In the genomic region with DNA sequence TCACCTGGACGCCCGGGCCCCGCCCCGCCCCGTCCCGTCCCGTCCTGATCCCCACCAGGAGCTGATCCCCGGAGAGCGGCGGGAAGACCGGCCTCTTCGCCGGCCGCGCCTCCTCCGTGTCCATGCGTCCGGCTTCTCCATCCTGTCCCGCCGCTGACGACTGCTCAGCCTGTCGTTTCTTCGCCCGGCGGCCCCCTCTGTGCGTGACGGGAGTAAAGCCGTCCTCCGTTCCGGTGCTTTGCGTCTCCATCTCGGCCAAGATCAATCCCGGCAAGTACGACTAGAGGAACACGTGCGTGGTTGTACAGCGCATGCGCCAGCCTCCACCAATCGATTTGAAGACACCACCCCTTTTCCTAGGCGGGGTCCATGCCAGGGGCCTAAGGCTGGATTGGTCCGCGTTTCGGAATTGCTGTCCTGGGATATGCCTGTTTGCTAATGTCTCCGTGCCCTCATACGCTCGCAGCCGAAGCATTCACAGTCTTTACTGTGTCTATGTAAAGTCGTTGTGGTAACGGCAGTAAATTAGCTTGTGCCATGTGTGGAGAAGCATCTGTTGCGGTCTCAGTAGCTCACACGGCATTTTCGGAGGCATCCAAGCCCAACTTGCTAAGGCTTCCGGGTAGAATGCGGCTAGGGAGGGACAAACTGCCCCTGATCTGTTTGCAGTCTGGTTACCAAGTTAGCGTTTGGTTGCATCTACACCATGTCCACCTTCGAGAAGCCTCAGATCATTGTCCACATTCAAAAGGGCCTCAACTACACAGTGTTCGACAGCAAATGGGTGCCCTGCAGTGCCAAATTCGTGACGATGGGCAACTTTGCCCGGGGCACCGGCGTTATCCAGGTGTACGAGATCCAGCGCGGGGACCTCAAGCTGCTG, we compare ENCODE assay signal across 8 mouse cellular contexts. TPM values are rescaled to one million over a fixed set of nuclear protein-coding genes. Genes with fewer than 3 reads are reported as not detected.
A peak's percentile ranks its signal among the peaks of the same experiment; 100 is the strongest.
DNase-seq lines count a peak whose midpoint lies in the region; ATAC-seq and TF ChIP-seq lines count a peak whose summit lies in the region.

A gene (minus strand): TSS at position 311 of the 883 bp plus-strand sequence.

- peak; percentile 56; the same call in 1 of the 2 replicates for TF ChIP-seq POLR2A in lung, adult 2 months (IDR thresholded peaks at IDR 0.05; ENCODE audit: borderline replicate concordance, extremely low read depth, low read depth, low read length)

- peak; percentile 96 for DNase-seq in ES-E14 (ENCODE audit: low read depth, low spot score)
- DNase-seq in cerebellum, adult 11-12 months = peak; percentile 97
- DNase-seq in heart, postnatal 25 days (ENCODE audit: low spot score) = peak; percentile 94
- peak; percentile 94 to 98 for DNase-seq in layer of hippocampus, adult 18-20 months (ENCODE audit: low spot score in 2 of 2)
- DNase-seq in lung, adult 2 months = peak; percentile 95
- peak; percentile 92 to 96 for DNase-seq in thymus, adult 18-20 months

- in situ Hi-C loops in ES-E14 (cut with MboI; ENCODE audit: low sequenced_read_pairs in 2 of 2, unreplicated experiment in 2 of 2) = no loop called here

- H3K27ac ChIP-seq in ES-E14 (ENCODE audit: insufficient read depth, low read depth, low read length, poor library complexity, severe bottlenecking) = peak within 1 kb of the TSS; percentile 79
- H3K27ac ChIP-seq in forebrain, embryonic 15.5 days (replicated peaks) = peak within 1 kb of the TSS; percentile 92

- no peaks in the 10 kb centered on the region for H3K9me3 ChIP-seq in ES-E14 (ENCODE audit: control insufficient read depth, insufficient read depth, low read depth, low read length)
- H3K9me3 ChIP-seq in forebrain, embryonic 15.5 days = no peaks in the 10 kb centered on the region

- H3K4me3 ChIP-seq in ES-E14 (ENCODE audit: insufficient read depth in 1 of 2, low read depth in 1 of 2, low read length in 2 of 2, poor library complexity in 1 of 2, severe bottlenecking in 1 of 2) = peak within 1 kb of the TSS; percentile 76 to 93
- peak within 1 kb of the TSS; percentile 96 for H3K4me3 ChIP-seq in forebrain, embryonic 15.5 days
- peak within 1 kb of the TSS; percentile 80 for H3K4me3 ChIP-seq in lung, adult 2 months (replicated peaks; ENCODE audit: extremely low read depth, low read depth, low read length)

- peak within 1 kb of the TSS; percentile 99 for H3K9ac ChIP-seq in ES-E14 (ENCODE audit: insufficient read depth, low read depth, low read length, poor library complexity, severe bottlenecking)
- peak within 1 kb of the TSS; percentile 84 for H3K9ac ChIP-seq in forebrain, embryonic 15.5 days (replicated peaks)

- peak; percentile 99 for ATAC-seq in forebrain, embryonic 15.5 days (replicated peaks)
- peak; percentile 97 for ATAC-seq in neutrophil, adult 5-6 weeks (ENCODE audit: extremely low read depth, insufficient number of reproducible peaks, low FRiP score, poor library complexity, severe bottlenecking)

- intact Hi-C loops in heart, postnatal 25 days (cut with DNase I) = loop anchor here (2.0 to 10.0 kb wide), 4 partner anchors 45 to 259 kb away; a partner anchor contains a TSS

- 0 out of 4 replicates have a peak, but pooled peaks cover 0 to 1% of the 10 kb centered on the region in 2 experiments for H3K4me1 ChIP-seq in ES-E14 (ENCODE audit: control insufficient read depth in 2 of 2, insufficient read depth in 2 of 2, low read length in 2 of 2, poor library complexity in 1 of 2)
- peaks cover 25% of the 10 kb centered on the region for H3K4me1 ChIP-seq in forebrain, embryonic 15.5 days
- peaks cover 4% of the 10 kb centered on the region; the same call in 1 of the 2 replicates for H3K4me1 ChIP-seq in lung, adult 2 months (ENCODE audit: control insufficient read depth, insufficient read depth, low read length)

- H3K36me3 ChIP-seq in ES-E14 (ENCODE audit: control insufficient read depth, insufficient read depth, low read length, poor library complexity, severe bottlenecking) = peaks cover 13% of the 10 kb centered on the region
- peaks cover 10% of the 10 kb centered on the region for H3K36me3 ChIP-seq in forebrain, embryonic 15.5 days

- TF ChIP-seq CTCF in lung, adult 2 months (IDR thresholded peaks at IDR 0.05; ENCODE audit: insufficient read depth, low read length) = no peak

- no peaks in the 10 kb centered on the region for H3K27me3 ChIP-seq in forebrain, embryonic 15.5 days

- H3K4me2 ChIP-seq in forebrain, embryonic 15.5 days (replicated peaks) = peak within 1 kb of the TSS; percentile 83

- under 1% methylated on average over 65 of the region's 65 CpGs for WGBS in forebrain, embryonic 15.5 days
- WGBS in lung, adult 2 months = under 1% methylated on average over 65 of the region's 65 CpGs

TF ChIP-seq in ES-E14, 5 proteins besides CTCF, POLR2A, EP300 and RAD21:
- TF ChIP-seq ZNF384 (IDR thresholded peaks at IDR 0.05; ENCODE audit: low read depth, low read length) (no peak), CHD2 (IDR thresholded peaks at IDR 0.05; ENCODE audit: low read depth, low read length) (0 out of 2 replicates have a peak, but pooled peaks have one; percentile 19), ZC3H11A (IDR thresholded peaks at IDR 0.05; ENCODE audit: borderline replicate concordance, low read depth, low read length) (no peak), MAFK (IDR thresholded peaks at IDR 0.05; ENCODE audit: insufficient read depth, low read depth, low read length) (no peak), HCFC1 (IDR thresholded peaks at IDR 0.05; ENCODE audit: borderline replicate concordance, insufficient read depth, low read length) (peak; percentile 77)

RNA-seq across cellular contexts. Expression of the gene that starts here (rescaled TPM):
- total RNA-seq in ES-E14 (2012; rRNA removed) = 67.4 and 113 TPM in 2 replicates
- polyA plus RNA-seq in forebrain, embryonic 15.5 days (2015; fragmentation: Nextera tagmentation; extraction: Ambion mirVana) = 41.0 and 41.5 TPM in 2 replicates
- total RNA-seq in heart, postnatal 25 days (2021) = 10 to 100 TPM; 30.9 to 33.2 TPM
- 10 to 100 TPM; 26.1 to 28.6 TPM for total RNA-seq in layer of hippocampus, adult 18-20 months (2021)
- 2.7 and 3.2 TPM in 2 replicates for polyA plus RNA-seq in lung, adult 2 months (2012; rRNA removed)
- 20.4 and 22.7 TPM in 2 replicates for total RNA-seq in neutrophil, adult 5-6 weeks (2017)

Comparison
In these comparisons a context has a peak if more than half of its experiments do, and no peak if none do; other contexts are left out.
1. Peak in every context shown above with its lines: DNase-seq, ATAC-seq, H3K4me3 ChIP-seq and H3K27ac ChIP-seq.
2. RNA of the gene that starts here (polyA plus RNA-seq): 41.0 to 41.5 TPM in forebrain, embryonic 15.5 days; 2.7 to 3.2 TPM in lung, adult 2 months; every median in the first group is over 10 times any median in the second.